13 mouse cellular contexts compared by ENCODE assay signal in the genomic region with DNA sequence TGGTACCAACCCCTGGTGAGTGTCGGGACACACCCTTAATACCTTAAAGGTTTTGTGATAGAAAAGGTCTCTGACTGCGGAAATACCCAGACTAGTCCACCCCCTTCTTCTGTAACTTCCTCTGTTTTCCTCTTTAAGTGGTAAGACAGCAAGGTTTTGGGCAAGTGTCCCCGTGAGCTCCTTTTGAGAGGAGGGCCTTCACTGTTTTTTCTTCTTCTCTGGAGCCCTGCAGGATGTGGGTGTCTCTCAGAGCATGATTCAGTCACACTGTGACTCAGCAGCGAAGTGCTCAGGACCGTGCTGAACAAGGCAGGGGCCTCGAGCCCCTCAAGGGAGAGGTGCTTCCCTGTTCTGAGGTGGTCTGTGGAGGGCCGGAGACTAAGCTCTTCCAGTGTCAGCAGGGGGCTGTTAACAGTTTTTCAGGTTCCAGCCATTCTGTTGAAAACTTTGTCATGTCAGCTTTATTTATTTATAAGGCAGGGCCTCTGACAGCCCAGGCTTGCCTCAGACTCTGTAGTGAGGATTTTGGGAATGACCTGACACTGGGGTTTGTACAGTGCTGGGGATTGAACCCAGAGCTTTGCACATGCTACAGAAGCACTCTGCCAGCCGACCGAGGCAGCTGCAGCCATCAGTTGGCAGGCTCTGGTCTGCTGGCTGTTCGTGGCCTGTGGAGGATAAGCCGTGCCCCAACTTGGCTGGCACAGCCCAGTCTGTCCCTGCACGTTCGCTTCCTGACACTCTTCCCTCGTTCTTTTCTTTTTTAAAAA. TPM values are rescaled to one million over a fixed set of nuclear protein-coding genes. Genes with fewer than 3 reads are reported as not detected.
DNase-seq lines count a peak whose midpoint lies in the region; ATAC-seq lines count a peak whose summit lies in the region.
"Had no signal": no experiment of that assay in that cellular context is flagged by ENCODE, and none has a peak within 500 bp of the region (broad histone marks: within the 10 kb centered on the region; RNA-seq: fewer than 3 reads in every experiment).

No protein-coding gene starts in this region.

- H3K4me3 ChIP-seq in embryonic facial prominence, embryonic 12.5 days: no peak overlapping the region
- H3K4me3 ChIP-seq in embryonic facial prominence, embryonic 10.5 days: no peak overlapping the region
- no peak overlapping the region for H3K4me3 ChIP-seq in midbrain, embryonic 11.5 days (ENCODE audit: low read depth, low read length)
- H3K4me3 ChIP-seq in midbrain, embryonic 14.5 days (replicated peaks; ENCODE audit: low read depth, low read length): no peak overlapping the region
- H3K4me3 ChIP-seq: forebrain, embryonic 15.5 days; hindbrain, embryonic 15.5 days had no signal

- H3K9ac ChIP-seq in embryonic facial prominence, embryonic 12.5 days: no peak overlapping the region
- H3K9ac ChIP-seq in midbrain, embryonic 11.5 days (ENCODE audit: low read length): no peak overlapping the region
- no peak overlapping the region for H3K9ac ChIP-seq in midbrain, embryonic 14.5 days (replicated peaks; ENCODE audit: low read length)
- H3K9ac ChIP-seq: forebrain, embryonic 15.5 days; hindbrain, embryonic 15.5 days had no signal

- H3K36me3 ChIP-seq in embryonic facial prominence, embryonic 12.5 days: peaks cover 50% of the 10 kb centered on the region
- H3K36me3 ChIP-seq in embryonic facial prominence, embryonic 10.5 days (replicated peaks): peaks cover 75% of the 10 kb centered on the region
- no peaks in the 10 kb centered on the region for H3K36me3 ChIP-seq in midbrain, embryonic 11.5 days (ENCODE audit: control insufficient read depth, insufficient read depth, low read length)
- H3K36me3 ChIP-seq in midbrain, embryonic 14.5 days (ENCODE audit: control insufficient read depth, insufficient read depth, low read length): peaks cover 38% of the 10 kb centered on the region

- no peak overlapping the region for H3K4me2 ChIP-seq in embryonic facial prominence, embryonic 12.5 days (replicated peaks)
- H3K4me2 ChIP-seq in midbrain, embryonic 11.5 days: no peak overlapping the region
- H3K4me2 ChIP-seq in midbrain, embryonic 14.5 days (ENCODE audit: low read length): no peak overlapping the region
- H3K4me2 ChIP-seq: forebrain, embryonic 15.5 days; hindbrain, embryonic 15.5 days had no signal

- H3K27ac ChIP-seq in embryonic facial prominence, embryonic 12.5 days: 0 out of 2 replicates have a peak overlapping the region, but pooled peaks have one; percentile 17
- H3K27ac ChIP-seq in embryonic facial prominence, embryonic 10.5 days (replicated peaks): no peak overlapping the region
- no peak overlapping the region for H3K27ac ChIP-seq in midbrain, embryonic 11.5 days (ENCODE audit: low read depth, low read length)
- H3K27ac ChIP-seq in midbrain, embryonic 14.5 days (replicated peaks; ENCODE audit: low read depth, low read length): no peak overlapping the region
- H3K27ac ChIP-seq: forebrain, embryonic 15.5 days; hindbrain, embryonic 15.5 days had no signal

- no peaks in the 10 kb centered on the region for H3K27me3 ChIP-seq in embryonic facial prominence, embryonic 12.5 days
- H3K27me3 ChIP-seq in embryonic facial prominence, embryonic 10.5 days (replicated peaks; ENCODE audit: low read depth, poor library complexity, severe bottlenecking): no peaks in the 10 kb centered on the region
- no peaks in the 10 kb centered on the region for H3K27me3 ChIP-seq in midbrain, embryonic 11.5 days (ENCODE audit: control insufficient read depth, insufficient read depth, low read length)
- no peaks in the 10 kb centered on the region for H3K27me3 ChIP-seq in midbrain, embryonic 14.5 days (ENCODE audit: control insufficient read depth, insufficient read depth, low read length)
- H3K27me3 ChIP-seq: forebrain, embryonic 15.5 days; hindbrain, embryonic 15.5 days had no signal

- DNase-seq in embryonic facial prominence, embryonic 10.5 days (ENCODE audit: low spot score): no peak
- DNase-seq in midbrain, embryonic 11.5 days (ENCODE audit: low spot score, missing footprints): peak; percentile 44
- DNase-seq in midbrain, embryonic 14.5 days: no peak
- DNase-seq in thymus, postnatal 14 days: peak; percentile 48
- no peak for DNase-seq in cerebellum, adult 18-20 months
- DNase-seq in ovary, adult 18-20 months (ENCODE audit: low spot score): no peak
- DNase-seq: cerebellum, adult 11 months; lung, postnatal 36 days; right cerebral cortex, postnatal 4 days had no signal

- no peaks in the 10 kb centered on the region for H3K9me3 ChIP-seq in embryonic facial prominence, embryonic 12.5 days
- H3K9me3 ChIP-seq in embryonic facial prominence, embryonic 10.5 days: no peaks in the 10 kb centered on the region
- no peaks in the 10 kb centered on the region for H3K9me3 ChIP-seq in midbrain, embryonic 11.5 days (ENCODE audit: control insufficient read depth, low read length)
- no peaks in the 10 kb centered on the region for H3K9me3 ChIP-seq in midbrain, embryonic 14.5 days (ENCODE audit: control insufficient read depth, low read length)
- H3K9me3 ChIP-seq: forebrain, embryonic 15.5 days; hindbrain, embryonic 15.5 days had no signal

- peaks cover 26% of the 10 kb centered on the region for H3K4me1 ChIP-seq in embryonic facial prominence, embryonic 12.5 days
- H3K4me1 ChIP-seq in embryonic facial prominence, embryonic 10.5 days: peaks cover 36% of the 10 kb centered on the region
- H3K4me1 ChIP-seq in midbrain, embryonic 11.5 days (ENCODE audit: control insufficient read depth, insufficient read depth, low read length): peaks cover 10% of the 10 kb centered on the region
- no peaks in the 10 kb centered on the region for H3K4me1 ChIP-seq in midbrain, embryonic 14.5 days (ENCODE audit: control insufficient read depth, insufficient read depth, low read length)

- WGBS in embryonic facial prominence, embryonic 12.5 days: 81% methylated on average over 14 of the region's 14 CpGs
- 84% methylated on average over 14 of the region's 14 CpGs for WGBS in embryonic facial prominence, embryonic 10.5 days
- whole genome bisulfite sequencing in midbrain, embryonic 11.5 days: 83% methylated on average over 14 of the region's 14 CpGs
- WGBS in midbrain, embryonic 14.5 days: 86% methylated on average over 14 of the region's 14 CpGs

- ATAC-seq in embryonic facial prominence, embryonic 12.5 days (ENCODE audit: insufficient number of reproducible peaks, insufficient read depth, low FRiP score, low TSS enrichment): no peak
- ATAC-seq in midbrain, embryonic 11.5 days (ENCODE audit: low FRiP score): no peak
- no peak for ATAC-seq in midbrain, embryonic 14.5 days (ENCODE audit: low FRiP score, low TSS enrichment)
- peak; percentile 98 for ATAC-seq in inflammation-experienced regulatory T-cells, adult 6 months
- ATAC-seq: forebrain, embryonic 15.5 days had no signal

RNA-seq across cellular contexts. Expression of a gene that starts 10.3 kb away (rescaled TPM):
- 54.4 and 56.5 TPM in 2 replicates for polyA plus RNA-seq in embryonic facial prominence, embryonic 12.5 days (2016; fragmentation: Nextera tagmentation; extraction: Ambion mirVana)
- polyA plus RNA-seq in embryonic facial prominence, embryonic 10.5 days (2016; fragmentation: Nextera tagmentation; extraction: Ambion mirVana): 59.6 and 62.3 TPM in 2 replicates
- polyA plus RNA-seq in midbrain, embryonic 11.5 days (2014; fragmentation: Nextera tagmentation; extraction: Ambion mirVana): 37.4 and 40.6 TPM in 2 replicates
- 42.0 and 49.2 TPM in 2 replicates for polyA plus RNA-seq in midbrain, embryonic 14.5 days (2014; fragmentation: Nextera tagmentation; extraction: Ambion mirVana)
- 10 to 100 TPM; 12.6 to 16.9 (median 14.1) TPM for polyA plus RNA-seq in inflammation-experienced regulatory T-cells, adult 6 months (2017; shearing (Covaris generic))

RNA-seq across cellular contexts. Expression of a gene that starts 18.9 kb away (rescaled TPM):
- polyA plus RNA-seq in embryonic facial prominence, embryonic 12.5 days (2016; fragmentation: Nextera tagmentation; extraction: Ambion mirVana): not detected in 2 replicates
- not detected in 2 replicates for polyA plus RNA-seq in embryonic facial prominence, embryonic 10.5 days (2016; fragmentation: Nextera tagmentation; extraction: Ambion mirVana)
- not detected in 2 replicates for polyA plus RNA-seq in midbrain, embryonic 11.5 days (2014; fragmentation: Nextera tagmentation; extraction: Ambion mirVana)
- polyA plus RNA-seq in midbrain, embryonic 14.5 days (2014; fragmentation: Nextera tagmentation; extraction: Ambion mirVana): 0.24 and 0.74 TPM in 2 replicates
- not detected for polyA plus RNA-seq in inflammation-experienced regulatory T-cells, adult 6 months (2017; shearing (Covaris generic))
- polyA plus RNA-seq: forebrain, embryonic 15.5 days had no signal

RNA-seq across cellular contexts. Expression of a gene that starts 34.2 kb away (rescaled TPM):
- polyA plus RNA-seq in embryonic facial prominence, embryonic 12.5 days (2016; fragmentation: Nextera tagmentation; extraction: Ambion mirVana): not detected in 2 replicates
- 0.15 TPM in 1 of 2 replicates, not detected in the other for polyA plus RNA-seq in embryonic facial prominence, embryonic 10.5 days (2016; fragmentation: Nextera tagmentation; extraction: Ambion mirVana)
- polyA plus RNA-seq in midbrain, embryonic 11.5 days (2014; fragmentation: Nextera tagmentation; extraction: Ambion mirVana): not detected in 2 replicates
- polyA plus RNA-seq in midbrain, embryonic 14.5 days (2014; fragmentation: Nextera tagmentation; extraction: Ambion mirVana): not detected in 2 replicates
- not detected for polyA plus RNA-seq in inflammation-experienced regulatory T-cells, adult 6 months (2017; shearing (Covaris generic))
- polyA plus RNA-seq: forebrain, embryonic 15.5 days; hindbrain, embryonic 15.5 days had no signal

RNA-seq across cellular contexts. Expression of a gene that starts 39.0 kb away (rescaled TPM):
- polyA plus RNA-seq in embryonic facial prominence, embryonic 12.5 days (2016; fragmentation: Nextera tagmentation; extraction: Ambion mirVana): not detected in 2 replicates
- polyA plus RNA-seq in embryonic facial prominence, embryonic 10.5 days (2016; fragmentation: Nextera tagmentation; extraction: Ambion mirVana): 0.15 TPM in 1 of 2 replicates, not detected in the other
- not detected in 2 replicates for polyA plus RNA-seq in midbrain, embryonic 11.5 days (2014; fragmentation: Nextera tagmentation; extraction: Ambion mirVana)
- polyA plus RNA-seq in midbrain, embryonic 14.5 days (2014; fragmentation: Nextera tagmentation; extraction: Ambion mirVana): not detected in 2 replicates
- not detected for polyA plus RNA-seq in inflammation-experienced regulatory T-cells, adult 6 months (2017; shearing (Covaris generic))
- polyA plus RNA-seq: forebrain, embryonic 15.5 days; hindbrain, embryonic 15.5 days had no signal

RNA-seq across cellular contexts. Expression of a gene that starts 56.2 kb away (rescaled TPM):
- 0.31 and 0.53 TPM in 2 replicates for polyA plus RNA-seq in embryonic facial prominence, embryonic 12.5 days (2016; fragmentation: Nextera tagmentation; extraction: Ambion mirVana)
- polyA plus RNA-seq in embryonic facial prominence, embryonic 10.5 days (2016; fragmentation: Nextera tagmentation; extraction: Ambion mirVana): 0.21 and 0.37 TPM in 2 replicates
- polyA plus RNA-seq in midbrain, embryonic 11.5 days (2014; fragmentation: Nextera tagmentation; extraction: Ambion mirVana): not detected in 2 replicates
- polyA plus RNA-seq in midbrain, embryonic 14.5 days (2014; fragmentation: Nextera tagmentation; extraction: Ambion mirVana): 0.11 TPM in 1 of 2 replicates, not detected in the other
- polyA plus RNA-seq in inflammation-experienced regulatory T-cells, adult 6 months (2017; shearing (Covaris generic)): not detected
- polyA plus RNA-seq: forebrain, embryonic 15.5 days had no signal

Comparison
In these comparisons a context has a peak if more than half of its experiments do, and no peak if none do; other contexts are left out.
1. DNase-seq: peak in midbrain, embryonic 11.5 days (single experiment) and thymus, postnatal 14 days (single experiment); none in embryonic facial prominence, embryonic 10.5 days (single experiment), midbrain, embryonic 14.5 days (single experiment), cerebellum, adult 18-20 months (0 of 2) and ovary, adult 18-20 months (single experiment).